Mouse (Mus musculus) heart, adult 2 months (tissue): Measurements from ENCODE around the gene H2afy.

Experiments
- CTCF ChIP-seq: fragments of 200-600 bp; IDR thresholded peaks from 2 replicates; pipeline ENCODE4 v1.8.1; 2022; ENCODE audit warnings: antibody characterized with exemption, mild to moderate bottlenecking, moderate library complexity
- EP300 ChIP-seq: fragments of 200-500 bp; IDR thresholded peaks from 2 replicates; pipeline ENCODE4 v1.6.1; 2011; ENCODE audit warnings: low read depth, low read length, control low read depth; ENCODE audit not compliant: insufficient read depth
- POLR2A ChIP-seq: fragments of 200-500 bp; IDR thresholded peaks from 2 replicates; pipeline ENCODE4 v1.6.1; 2011; ENCODE audit warnings: mild to moderate bottlenecking, low read depth, low read length, control low read depth; ENCODE audit not compliant: insufficient read depth

- TF ChIP-seq POLR2A (no peak), CTCF (no peak), EP300 (no peak)
Measured at GRCm38 (mm10) chr13:56112980-56113379, 23.2 kb downstream of the H2afy start.
